Mouse (Mus musculus): ENCODE data around the gene St6gal1. TPM values are rescaled to one million over a fixed set of nuclear protein-coding genes. Genes with fewer than 3 reads are reported as not detected.

The St6gal1 gene
- polyA plus RNA-seq, 1 experiment from 2014 or later: 18.7 TPM

- Histone ChIP-seq H3K4me3 (ENCODE audit: low read depth, low read length) (no peak overlapping the region), H3K27me3 (replicated peaks; ENCODE audit: control insufficient read depth, insufficient read depth, low read length) (no peaks in the 10 kb centered on the region; the same call in none of the 2 replicates), H3K36me3 (ENCODE audit: control insufficient read depth, insufficient read depth, low read length) (no peaks in the 10 kb centered on the region; the same call in 1 of the 2 replicates), H3K9ac (ENCODE audit: low read depth, low read length) (no peak overlapping the region), H3K4me1 (replicated peaks; ENCODE audit: control insufficient read depth, insufficient read depth, low read length) (peaks cover 4% of the 10 kb centered on the region; the same call in 1 of the 2 replicates), H3K9me3 (ENCODE audit: control insufficient read depth, low read length) (no peaks in the 10 kb centered on the region), H3K4me2 (no peak overlapping the region), H3K27ac (ENCODE audit: low read depth, low read length) (no peak overlapping the region)
- ATAC-seq (replicated peaks; ENCODE audit: low FRiP score): no peak
- no peak for DNase-seq (ENCODE audit: low spot score)
- 33% methylated on average over 3 of the region's 3 CpGs for WGBS
These were observed 35.0 kb downstream of the St6gal1 start for GRCm38 (mm10) chr16:23259580-23259979.

DNA sequence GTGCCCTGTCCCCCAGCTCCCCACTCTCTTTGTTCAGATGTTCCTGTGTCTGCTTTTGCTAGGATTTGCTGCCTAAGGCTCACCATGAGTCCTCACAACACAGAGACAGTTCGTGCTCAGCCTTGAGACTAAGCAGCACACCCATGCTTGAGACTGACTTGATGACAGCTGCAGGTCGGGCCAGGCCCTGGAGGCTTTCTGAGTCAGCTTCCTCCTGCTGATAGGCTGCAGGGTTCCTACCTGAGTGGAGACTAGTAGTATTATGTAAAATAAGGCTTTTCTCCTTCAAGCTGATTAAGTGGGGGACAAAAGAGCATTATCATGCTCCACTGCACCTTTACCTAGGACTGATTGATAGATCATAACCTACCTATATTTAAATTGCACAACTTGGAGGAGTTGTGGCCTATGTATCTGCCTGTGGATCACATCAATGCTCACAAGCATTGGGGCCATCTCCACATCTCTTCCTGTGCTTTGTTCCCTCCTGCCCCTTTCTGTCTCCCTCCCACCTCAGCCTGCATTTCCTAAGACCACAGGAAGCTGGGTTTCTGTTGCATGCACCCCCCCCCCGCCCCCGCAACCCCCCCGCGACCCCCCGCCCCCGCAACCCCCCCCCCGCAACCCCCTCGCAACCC, 37.7 kb downstream of the St6gal1 start:
- Histone ChIP-seq H3K36me3 (ENCODE audit: control insufficient read depth, insufficient read depth, low read length) (no peaks in the 10 kb centered on the region; the same call in 1 of the 2 replicates), H3K4me2 (no peak overlapping the region), H3K9ac (ENCODE audit: low read depth, low read length) (no peak overlapping the region), H3K9me3 (ENCODE audit: control insufficient read depth, low read length) (no peaks in the 10 kb centered on the region), H3K27me3 (replicated peaks; ENCODE audit: control insufficient read depth, insufficient read depth, low read length) (no peaks in the 10 kb centered on the region; the same call in 1 of the 2 replicates), H3K4me3 (ENCODE audit: low read depth, low read length) (no peak overlapping the region), H3K27ac (ENCODE audit: low read depth, low read length) (no peak overlapping the region), H3K4me1 (replicated peaks; ENCODE audit: control insufficient read depth, insufficient read depth, low read length) (peaks cover 4% of the 10 kb centered on the region; the same call in 1 of the 2 replicates)
- no peak for DNase-seq (ENCODE audit: low spot score)
- ATAC-seq (replicated peaks; ENCODE audit: low FRiP score): no peak
- 6% methylated on average over 6 of the region's 10 CpGs for WGBS

GRCm38 (mm10) chr16:23262846-23263245, 38.3 kb downstream of the St6gal1 start:
- DNase-seq (ENCODE audit: low spot score) (no peak), ATAC-seq (replicated peaks; ENCODE audit: low FRiP score) (no peak)
- Histone ChIP-seq H3K36me3 (ENCODE audit: control insufficient read depth, insufficient read depth, low read length) (no peaks in the 10 kb centered on the region; the same call in 1 of the 2 replicates), H3K27ac (ENCODE audit: low read depth, low read length) (no peak overlapping the region), H3K4me1 (replicated peaks; ENCODE audit: control insufficient read depth, insufficient read depth, low read length) (peaks cover 4% of the 10 kb centered on the region; the same call in 1 of the 2 replicates), H3K27me3 (replicated peaks; ENCODE audit: control insufficient read depth, insufficient read depth, low read length) (no peaks in the 10 kb centered on the region; the same call in 1 of the 2 replicates), H3K4me3 (ENCODE audit: low read depth, low read length) (no peak overlapping the region), H3K9ac (ENCODE audit: low read depth, low read length) (no peak overlapping the region), H3K9me3 (ENCODE audit: control insufficient read depth, low read length) (no peaks in the 10 kb centered on the region), H3K4me2 (no peak overlapping the region)
- WGBS: 48% methylated on average over 5 of the region's 5 CpGs

DNA sequence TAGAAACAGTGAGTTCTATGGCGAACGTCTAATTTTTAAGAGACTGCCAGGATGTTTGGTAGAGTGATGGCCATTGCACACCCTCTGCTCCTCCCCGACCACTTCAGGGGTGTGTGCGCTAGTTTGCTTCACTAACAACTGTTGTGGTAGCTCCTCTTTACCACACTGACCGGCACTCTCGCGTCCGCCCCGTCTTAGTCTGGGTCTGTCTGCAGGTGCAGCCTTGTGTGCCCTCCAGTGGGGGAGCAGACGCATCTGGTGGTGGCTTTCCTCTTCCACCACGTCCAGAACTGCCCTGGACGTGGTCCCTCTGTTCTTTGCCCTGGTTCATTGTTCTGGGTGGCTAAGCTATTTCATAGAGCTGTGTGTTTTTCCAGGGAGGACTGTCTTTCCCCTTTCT, 40.5 kb downstream of the St6gal1 start:
- ATAC-seq (replicated peaks; ENCODE audit: low FRiP score) (no peak), DNase-seq (ENCODE audit: low spot score) (no peak)
- WGBS: 80% methylated on average over 12 of the region's 12 CpGs
- no peak overlapping the region for H3K27ac ChIP-seq (ENCODE audit: low read depth, low read length)
- no peak overlapping the region for H3K4me3 ChIP-seq (ENCODE audit: low read depth, low read length)
- peaks cover 10% of the 10 kb centered on the region for H3K4me1 ChIP-seq (replicated peaks; ENCODE audit: control insufficient read depth, insufficient read depth, low read length)
- no peak overlapping the region for H3K4me2 ChIP-seq
- no peaks in the 10 kb centered on the region for H3K27me3 ChIP-seq (replicated peaks; ENCODE audit: control insufficient read depth, insufficient read depth, low read length)
- H3K9ac ChIP-seq (ENCODE audit: low read depth, low read length): no peak overlapping the region
- H3K36me3 ChIP-seq (ENCODE audit: control insufficient read depth, insufficient read depth, low read length): no peaks in the 10 kb centered on the region; the same call in 1 of the 2 replicates
- no peaks in the 10 kb centered on the region for H3K9me3 ChIP-seq (ENCODE audit: control insufficient read depth, low read length)

DNA sequence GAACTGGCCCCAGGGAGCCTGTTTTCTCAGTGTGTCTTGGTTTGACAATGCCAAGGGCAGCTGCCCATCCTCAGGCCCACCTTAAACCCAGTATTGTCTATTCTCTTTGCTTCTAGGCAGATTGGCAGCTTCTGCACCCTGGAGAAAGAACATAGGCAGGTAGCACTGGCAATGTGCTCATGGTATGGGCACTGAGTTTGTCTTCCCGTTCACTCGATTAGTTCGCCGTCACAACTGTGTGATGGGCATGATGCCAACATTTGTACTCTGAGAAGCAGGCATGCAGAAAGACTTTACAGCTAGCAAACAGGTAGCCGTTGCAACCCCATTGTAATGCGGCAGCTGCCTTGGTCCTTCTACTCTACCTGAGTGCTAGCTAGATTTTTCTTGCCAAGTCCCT, 40.9 kb downstream of the St6gal1 start:
- no peak for ATAC-seq (replicated peaks; ENCODE audit: low FRiP score)
- H3K9ac ChIP-seq (ENCODE audit: low read depth, low read length): no peak overlapping the region
- H3K4me1 ChIP-seq (replicated peaks; ENCODE audit: control insufficient read depth, insufficient read depth, low read length): peaks cover 15% of the 10 kb centered on the region
- H3K27me3 ChIP-seq (replicated peaks; ENCODE audit: control insufficient read depth, insufficient read depth, low read length): no peaks in the 10 kb centered on the region
- no peaks in the 10 kb centered on the region for H3K9me3 ChIP-seq (ENCODE audit: control insufficient read depth, low read length)
- 96% methylated on average over 6 of the region's 6 CpGs for WGBS
- H3K4me3 ChIP-seq (ENCODE audit: low read depth, low read length): no peak overlapping the region
- H3K36me3 ChIP-seq (ENCODE audit: control insufficient read depth, insufficient read depth, low read length): no peaks in the 10 kb centered on the region; the same call in 1 of the 2 replicates
- no peak for DNase-seq (ENCODE audit: low spot score)
- H3K4me2 ChIP-seq: no peak overlapping the region
- H3K27ac ChIP-seq (ENCODE audit: low read depth, low read length): no peak overlapping the region

GRCm38 (mm10) chr16:23266293-23266692, 41.8 kb downstream of the St6gal1 start:
- ATAC-seq (replicated peaks; ENCODE audit: low FRiP score) (no peak), DNase-seq (ENCODE audit: low spot score) (no peak)
- Histone ChIP-seq H3K4me3 (ENCODE audit: low read depth, low read length) (no peak overlapping the region), H3K36me3 (ENCODE audit: control insufficient read depth, insufficient read depth, low read length) (no peaks in the 10 kb centered on the region; the same call in 1 of the 2 replicates), H3K4me1 (replicated peaks; ENCODE audit: control insufficient read depth, insufficient read depth, low read length) (peaks cover 23% of the 10 kb centered on the region), H3K27me3 (replicated peaks; ENCODE audit: control insufficient read depth, insufficient read depth, low read length) (no peaks in the 10 kb centered on the region), H3K4me2 (no peak overlapping the region), H3K9ac (ENCODE audit: low read depth, low read length) (no peak overlapping the region), H3K9me3 (ENCODE audit: control insufficient read depth, low read length) (no peaks in the 10 kb centered on the region), H3K27ac (ENCODE audit: low read depth, low read length) (no peak overlapping the region)
- 86% methylated on average over 11 of the region's 11 CpGs for WGBS

DNA sequence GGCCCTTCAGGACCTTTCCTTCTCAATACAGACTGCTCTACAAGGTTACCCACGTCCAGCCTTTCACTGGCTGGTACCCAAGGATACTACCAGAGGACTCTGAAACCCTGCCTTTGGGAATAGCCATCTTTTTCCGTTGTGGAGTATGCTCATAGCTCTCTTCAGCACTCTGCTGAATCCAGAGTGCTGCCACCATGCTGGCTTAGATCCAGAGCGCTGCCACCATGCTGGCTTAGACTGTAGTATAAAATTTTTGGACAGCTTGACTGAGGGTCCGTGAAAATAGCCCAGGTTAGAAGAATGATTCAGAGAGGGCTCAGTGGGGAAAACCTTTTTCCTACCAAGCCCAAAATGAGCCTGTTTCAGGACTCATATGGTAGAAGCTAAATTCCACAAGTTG, 42.4 kb downstream of the St6gal1 start:
- ATAC-seq (replicated peaks; ENCODE audit: low FRiP score) (no peak), DNase-seq (ENCODE audit: low spot score) (no peak)
- no peak overlapping the region for H3K4me3 ChIP-seq (ENCODE audit: low read depth, low read length)
- no peak overlapping the region for H3K27ac ChIP-seq (ENCODE audit: low read depth, low read length)
- H3K9ac ChIP-seq (ENCODE audit: low read depth, low read length): no peak overlapping the region
- peaks cover 27% of the 10 kb centered on the region for H3K4me1 ChIP-seq (replicated peaks; ENCODE audit: control insufficient read depth, insufficient read depth, low read length)
- no peaks in the 10 kb centered on the region for H3K9me3 ChIP-seq (ENCODE audit: control insufficient read depth, low read length)
- no peak overlapping the region for H3K4me2 ChIP-seq
- WGBS: 77% methylated on average over 4 of the region's 4 CpGs
- H3K27me3 ChIP-seq (replicated peaks; ENCODE audit: control insufficient read depth, insufficient read depth, low read length): no peaks in the 10 kb centered on the region
- H3K36me3 ChIP-seq (ENCODE audit: control insufficient read depth, insufficient read depth, low read length): no peaks in the 10 kb centered on the region; the same call in 1 of the 2 replicates

DNA sequence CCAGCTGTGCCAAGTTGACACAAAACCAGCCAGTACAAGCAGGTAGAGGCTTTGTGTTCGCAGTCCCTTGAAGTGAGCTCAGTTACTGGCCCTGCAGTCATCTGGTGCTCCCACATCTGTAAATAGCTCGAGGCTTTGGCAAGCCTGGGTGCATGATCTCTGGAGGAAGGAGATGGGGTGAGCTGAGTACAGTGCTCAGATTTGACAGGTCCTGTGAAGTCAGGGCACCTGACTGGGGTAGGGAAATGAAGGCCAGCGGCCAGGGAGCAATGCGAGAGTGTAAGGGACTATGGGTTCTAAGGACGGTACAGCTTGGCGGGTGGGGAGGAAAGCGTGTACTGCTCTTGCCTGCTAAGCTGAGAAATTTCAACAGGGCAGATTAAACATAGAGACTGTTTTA, 43.7 kb downstream of the St6gal1 start:
- Histone ChIP-seq H3K27me3 (replicated peaks; ENCODE audit: control insufficient read depth, insufficient read depth, low read length) (no peaks in the 10 kb centered on the region), H3K27ac (ENCODE audit: low read depth, low read length) (no peak overlapping the region), H3K4me1 (replicated peaks; ENCODE audit: control insufficient read depth, insufficient read depth, low read length) (peaks cover 26% of the 10 kb centered on the region), H3K4me3 (ENCODE audit: low read depth, low read length) (no peak overlapping the region), H3K9me3 (ENCODE audit: control insufficient read depth, low read length) (no peaks in the 10 kb centered on the region), H3K4me2 (no peak overlapping the region), H3K36me3 (ENCODE audit: control insufficient read depth, insufficient read depth, low read length) (no peaks in the 10 kb centered on the region; the same call in 1 of the 2 replicates), H3K9ac (ENCODE audit: low read depth, low read length) (no peak overlapping the region)
- no peak for DNase-seq (ENCODE audit: low spot score)
- ATAC-seq (replicated peaks; ENCODE audit: low FRiP score): no peak
- 78% methylated on average over 7 of the region's 7 CpGs for WGBS
